Mouse (Mus musculus) spleen, embryonic (tissue): ENCODE measurements at regions not wholly inside any gene's neighbourhood (a gene's known extent, or its start where the extent isn't known, plus 50 kb on each side); places are given as distances from the start of the nearest gene placed in this dataset.

ENCODE experiments used
- CTCF ChIA-PET: fragments of 350-600 bp; sonication (Branson Sonifier 250); formaldehyde crosslinking; loops from one replicate; lab custom pipeline; 2022; lab: Charles Lee

DNA sequence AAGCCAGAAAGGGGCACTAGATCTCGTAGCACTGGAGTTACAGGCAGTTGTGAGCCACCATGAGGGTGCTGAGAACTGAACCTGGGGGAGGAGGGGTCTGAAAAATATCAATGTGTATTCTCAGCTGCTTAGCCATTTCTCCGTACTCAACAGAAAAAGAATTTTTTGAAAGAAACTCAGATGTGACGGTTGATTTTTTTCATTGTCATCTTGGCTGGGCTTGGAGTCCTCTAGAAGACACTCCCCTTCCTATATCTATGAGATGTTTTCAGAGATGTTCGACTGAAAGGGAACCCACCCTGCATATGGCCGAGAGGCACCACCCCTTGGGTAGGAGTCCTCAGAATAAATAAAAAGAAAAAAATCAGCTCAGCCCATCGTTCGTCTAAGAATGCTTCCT lies 110.1 kb downstream of the Tomm20 start:
- CTCF ChIA-PET: interaction anchor here (0.8 kb wide), 1 partner anchor 275 kb away, joined by 3 read pairs; no protein-coding TSS in a partner anchor

DNA sequence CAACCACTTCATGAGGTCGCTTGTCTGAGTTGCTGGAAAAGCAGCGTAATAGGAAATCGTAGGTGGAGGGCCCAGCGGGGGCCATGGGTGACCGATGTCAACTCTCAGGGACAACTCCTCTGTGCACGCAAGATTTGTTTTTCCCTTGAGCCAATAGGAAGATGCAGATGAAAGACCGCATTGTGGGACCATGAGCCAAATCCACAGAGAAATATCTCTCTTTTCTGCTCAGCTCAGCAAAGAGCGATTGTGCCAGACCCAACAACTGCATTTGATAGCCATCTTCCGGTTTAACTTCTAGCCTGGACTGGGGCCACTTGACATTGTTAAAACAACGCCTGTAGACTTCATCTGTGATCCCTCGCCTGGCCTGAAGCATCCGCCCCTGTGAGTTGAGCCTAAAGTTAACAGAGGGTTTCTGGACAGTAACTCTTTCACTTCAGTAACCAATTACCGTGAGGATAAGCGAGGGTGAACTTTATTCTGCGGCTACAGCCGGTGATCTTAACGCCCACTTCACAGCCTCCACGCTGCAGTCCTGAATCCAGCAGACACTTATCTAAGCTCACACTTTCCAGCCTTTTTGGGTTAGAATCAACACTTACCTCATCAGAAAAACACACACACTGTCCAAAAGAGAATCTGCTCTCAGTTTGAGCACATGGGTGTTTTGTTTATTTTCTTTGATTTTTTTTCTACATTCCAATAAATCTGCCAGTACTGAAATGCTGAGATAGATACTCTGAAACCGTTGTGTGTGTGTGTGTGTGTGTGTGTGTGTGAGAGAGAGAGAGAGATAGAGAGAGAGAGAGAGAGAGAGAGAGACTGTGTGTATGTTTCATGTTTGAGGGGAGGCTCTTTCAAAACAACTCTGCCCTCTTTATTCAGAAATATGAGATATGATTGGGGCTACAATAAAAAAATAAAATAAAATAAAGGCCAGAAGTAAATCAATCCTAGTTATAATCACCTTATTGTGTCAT lies 111.9 kb downstream of the Tomm20 start:
- CTCF ChIA-PET: interaction anchor here (0.9 kb wide), 1 partner anchor 14 kb away, joined by 3 read pairs; no protein-coding TSS in a partner anchor

- CTCF ChIA-PET: interaction anchor here (0.9 to 1.3 kb wide), 2 partner anchors 15 to 16 kb away, joined by 3 to 5 read pairs; no protein-coding TSS in a partner anchor
Observed at GRCm38 (mm10) chr8:126833006-126833405, 112.6 kb downstream of the Tomm20 start.

DNA sequence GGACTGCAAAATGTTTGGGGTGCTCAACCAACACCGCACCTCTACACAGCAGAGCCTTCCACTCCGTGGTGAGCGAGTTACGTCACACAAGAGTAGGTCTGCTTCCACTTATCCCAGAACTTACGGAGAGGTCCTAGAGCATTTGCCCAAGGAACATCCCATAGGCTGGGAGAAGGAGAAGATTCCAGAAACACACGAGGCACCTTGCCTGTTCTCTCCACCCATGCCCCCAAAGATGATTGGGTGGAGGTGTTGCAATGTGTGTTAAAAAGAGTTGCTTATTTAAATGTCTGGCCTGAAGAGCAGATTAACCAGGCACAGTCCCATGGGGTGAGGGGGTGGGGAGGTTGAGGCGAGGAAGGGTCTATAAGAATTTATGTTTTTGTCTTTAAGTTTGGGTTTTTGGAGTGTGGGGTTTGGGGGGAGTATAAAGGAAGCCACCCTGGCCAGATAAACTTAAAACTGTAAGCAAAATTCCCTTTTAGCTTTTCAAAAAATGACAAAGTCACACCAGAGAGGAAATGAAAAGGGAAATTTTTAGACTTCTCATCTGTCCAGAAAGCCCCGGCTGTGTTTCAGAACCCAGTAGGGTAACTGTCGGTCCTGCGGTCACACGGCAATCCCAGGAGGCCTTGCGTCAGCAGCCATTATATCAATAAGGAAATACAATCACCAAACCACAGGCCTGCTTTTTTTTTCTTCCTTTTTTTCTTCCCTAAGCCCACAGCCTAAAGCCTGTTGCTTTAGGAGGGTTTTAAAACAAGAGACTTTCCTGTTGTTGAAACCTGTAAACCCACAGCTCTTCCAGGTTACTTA lies 113.3 kb downstream of the Tomm20 start:
- CTCF ChIA-PET: interaction anchor here (1.3 kb wide), 1 partner anchor 17 kb away, joined by 5 read pairs; no protein-coding TSS in a partner anchor

DNA sequence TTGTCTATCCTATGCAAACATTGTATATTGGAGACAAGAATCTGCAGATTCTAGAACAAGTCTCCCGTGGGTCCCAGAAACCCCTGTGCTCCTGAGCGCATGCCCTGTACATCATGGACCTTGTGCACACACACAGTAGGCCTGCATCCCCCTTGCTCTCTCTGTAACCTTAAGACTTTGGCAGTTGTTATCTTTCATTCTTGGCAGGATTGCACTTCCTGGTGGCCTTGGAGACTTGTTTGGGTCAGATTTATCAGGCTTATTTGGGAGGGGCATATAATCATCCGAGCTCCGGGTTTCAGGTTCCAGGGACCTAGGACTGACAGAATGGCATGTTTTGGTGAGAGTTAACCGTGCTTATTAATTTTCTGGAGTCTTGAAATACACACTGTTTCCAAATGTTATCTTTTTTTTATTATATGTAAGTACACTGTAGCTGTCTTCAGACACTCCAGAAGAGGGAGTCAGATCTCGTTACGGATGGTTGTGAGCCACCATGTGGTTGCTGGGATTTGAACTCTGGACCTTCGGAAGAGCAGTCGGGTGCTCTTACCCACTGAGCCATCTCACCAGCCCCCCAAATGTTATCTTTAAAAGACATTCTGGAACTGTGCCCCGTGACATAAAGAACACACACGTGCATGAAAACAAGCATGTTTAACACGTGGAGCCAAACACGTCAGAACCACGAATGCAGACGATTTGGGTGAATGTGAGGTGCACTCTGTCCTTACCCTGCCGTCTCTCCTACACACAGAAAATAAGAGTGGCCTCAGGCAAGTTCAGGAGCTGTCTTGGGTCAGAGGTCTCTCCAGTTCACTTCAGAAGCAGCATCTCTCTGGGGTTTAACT lies 114.1 kb downstream of the Tomm20 start:
- CTCF ChIA-PET: interaction anchor here (1.3 kb wide), 1 partner anchor 18 kb away, joined by 5 read pairs; no protein-coding TSS in a partner anchor

DNA sequence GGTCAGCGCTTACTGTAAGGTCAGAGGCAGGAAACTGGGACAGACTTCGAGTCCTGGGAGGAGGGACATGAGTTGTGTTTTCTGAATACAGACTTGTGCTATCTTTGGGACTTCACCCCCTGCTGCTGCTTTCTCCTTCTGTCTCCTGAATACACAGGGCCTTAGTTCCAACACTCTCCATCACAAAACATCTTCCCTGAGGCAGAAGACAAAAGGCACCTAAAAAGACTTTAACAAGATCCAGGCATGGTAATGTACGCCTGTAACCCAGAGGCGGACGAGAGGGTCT lies 115.5 kb downstream of the Tomm20 start:
- CTCF ChIA-PET: no interaction called here

- CTCF ChIA-PET: interaction anchor here (0.6 to 1.0 kb wide), 5 partner anchors 16 to 99 kb away, joined by 3 to 7 read pairs (median 3); no protein-coding TSS in a partner anchor
Observed at GRCm38 (mm10) chr8:126829376-126830241, 116.0 kb downstream of the Tomm20 start.

GRCm38 (mm10) chr8:126827681-126828383 lies 117.8 kb downstream of the Tomm20 start:
- CTCF ChIA-PET: interaction anchor here (0.5 kb wide), 2 partner anchors 47 to 239 kb away, joined by 5 to 6 read pairs; no protein-coding TSS in a partner anchor

GRCm38 (mm10) chr8:126826328-126827285 lies 119.0 kb downstream of the Tomm20 start:
- CTCF ChIA-PET: interaction anchor here (0.6 to 1.0 kb wide), 6 partner anchors 16 to 148 kb away, joined by 3 to 13 read pairs (median 6); no protein-coding TSS in a partner anchor

DNA sequence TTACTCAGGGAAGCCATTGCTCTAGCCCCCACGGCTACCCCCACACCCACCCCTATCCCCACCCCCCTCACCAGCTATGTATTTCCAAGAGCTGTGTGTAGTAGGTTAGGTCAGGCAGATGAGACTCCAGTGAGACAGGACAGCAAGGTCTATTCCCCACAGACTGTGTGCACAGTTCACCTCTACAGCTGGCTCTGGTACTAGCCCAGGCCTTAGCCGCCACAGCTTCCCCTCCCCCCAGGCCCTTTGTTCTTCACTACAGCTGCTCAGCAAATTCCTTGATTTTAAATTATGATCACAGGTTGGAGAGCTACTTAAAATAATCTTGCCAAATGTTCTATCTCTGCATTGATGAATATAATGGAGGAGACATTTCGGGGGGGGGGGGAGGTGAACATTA lies 119.8 kb downstream of the Tomm20 start:
- CTCF ChIA-PET: interaction anchor here (0.6 to 1.0 kb wide), 4 partner anchors 25 to 148 kb away, joined by 4 to 13 read pairs (median 6); no protein-coding TSS in a partner anchor

DNA sequence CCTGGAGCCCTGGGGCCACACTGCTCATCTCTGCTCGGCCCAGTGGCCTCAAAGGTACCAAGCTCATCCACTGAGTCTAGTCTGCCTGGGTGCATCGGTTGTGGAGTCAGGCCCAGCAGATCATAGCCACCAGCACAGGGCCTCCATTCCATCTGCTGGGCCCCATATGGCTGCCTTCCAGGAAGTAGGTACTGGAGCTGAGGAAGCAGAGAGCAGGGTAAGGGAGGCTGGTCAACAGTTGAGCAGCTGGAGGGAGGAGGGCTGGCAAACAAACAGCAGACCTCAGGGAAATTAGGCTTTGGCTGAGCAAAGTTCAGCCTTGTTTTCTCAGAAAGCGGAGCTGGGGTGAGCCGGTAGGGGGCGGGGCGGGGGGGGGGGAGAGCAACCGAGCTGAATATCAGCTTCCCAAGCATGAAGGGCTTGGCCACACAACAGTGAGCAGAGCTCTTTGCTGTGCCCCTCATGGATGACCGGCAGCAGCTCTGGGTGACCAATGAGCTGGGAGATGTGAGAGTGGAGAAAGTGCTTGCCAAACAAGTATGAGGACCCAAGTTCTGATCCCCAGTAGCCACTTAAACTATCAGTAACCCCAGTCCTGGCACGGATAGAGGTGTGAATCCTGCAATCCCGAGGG lies 121.0 kb downstream of the Tomm20 start:
- CTCF ChIA-PET: no interaction called here

DNA sequence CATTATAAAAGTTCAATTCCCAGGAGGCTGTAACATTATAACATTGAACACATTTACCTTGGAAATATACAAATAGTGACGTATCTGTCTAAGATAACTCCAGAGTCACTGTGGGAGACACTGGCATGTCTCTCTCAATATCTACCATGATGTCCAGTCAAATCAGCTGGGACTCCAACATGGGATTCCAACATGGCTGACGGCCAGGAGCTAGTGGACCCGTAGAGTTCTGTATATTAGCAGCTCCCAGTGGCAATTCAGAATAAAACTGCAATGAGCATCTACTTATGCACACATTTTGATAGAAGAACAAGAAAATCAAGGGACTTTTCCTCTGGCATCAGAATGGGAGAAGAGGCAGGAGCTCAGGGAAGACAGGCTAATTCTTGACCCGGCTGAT lies 123.4 kb downstream of the Tomm20 start:
- CTCF ChIA-PET: interaction anchor here (1.3 kb wide), 1 partner anchor 20 kb away, joined by 3 read pairs; no protein-coding TSS in a partner anchor

DNA sequence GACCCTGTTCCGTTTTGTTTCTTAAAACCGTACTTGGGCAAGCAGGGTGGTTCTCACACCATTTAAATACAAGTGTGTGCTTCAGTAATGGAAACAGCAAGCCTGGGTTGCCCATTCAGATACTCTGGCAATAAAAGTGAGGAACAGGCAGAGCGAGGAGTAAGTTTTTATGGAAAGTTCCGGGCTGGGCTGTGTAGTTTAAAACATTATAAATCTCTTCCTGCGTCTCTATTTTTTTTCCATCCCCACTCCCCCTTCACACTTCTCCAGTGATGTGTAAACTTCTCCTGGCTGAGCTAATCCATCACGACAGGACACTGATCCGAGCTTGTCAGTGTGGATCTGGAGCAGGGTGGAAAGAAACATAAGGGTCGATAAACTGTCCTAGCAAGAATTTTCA lies 124.4 kb downstream of the Tomm20 start:
- CTCF ChIA-PET: interaction anchor here (0.7 to 1.3 kb wide), 2 partner anchors 19 to 52 kb away, joined by 3 read pairs; no protein-coding TSS in a partner anchor

DNA sequence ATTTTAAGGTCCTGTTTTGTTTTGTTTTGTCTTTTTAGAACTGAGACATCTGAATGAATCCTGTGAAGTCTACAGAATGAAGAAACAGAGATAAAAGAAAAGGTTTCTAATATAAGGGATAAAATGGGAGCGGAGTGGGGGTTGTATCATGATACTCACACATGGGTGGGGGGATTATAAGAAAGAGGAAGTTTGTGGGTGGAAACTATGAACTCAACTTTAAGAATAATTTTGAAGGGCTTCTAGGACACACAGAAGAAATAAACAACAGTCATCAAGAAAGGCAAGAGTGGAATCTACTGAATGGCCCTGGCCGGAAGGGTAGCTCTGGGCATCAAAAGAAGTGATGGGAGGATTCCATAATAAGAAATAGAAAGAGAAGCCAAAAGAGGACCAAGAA lies 125.1 kb downstream of the Tomm20 start:
- CTCF ChIA-PET: no interaction called here

GRCm38 (mm10) chr8:126819261-126819660 lies 126.4 kb downstream of the Tomm20 start:
- CTCF ChIA-PET: no interaction called here

DNA sequence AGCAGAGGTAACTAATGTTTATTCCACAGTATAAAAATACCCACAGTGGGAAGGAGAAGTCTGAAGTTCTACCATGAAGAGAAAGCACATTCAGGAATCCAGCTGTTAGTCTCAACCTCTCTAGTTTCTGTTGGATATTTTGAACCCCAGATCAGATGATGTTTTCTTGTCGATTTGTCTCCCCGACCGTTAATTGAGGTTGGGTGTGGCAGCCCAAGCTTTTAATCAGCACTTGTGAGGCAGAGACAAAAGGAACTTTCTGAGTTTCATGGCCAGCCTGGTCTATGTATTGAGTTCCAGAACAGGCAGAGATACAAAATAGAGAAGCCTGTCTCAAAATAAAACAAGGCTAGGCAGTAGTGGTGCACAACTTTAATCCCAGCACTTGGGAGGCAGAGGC lies 129.5 kb downstream of the Tomm20 start:
- CTCF ChIA-PET: no interaction called here

DNA sequence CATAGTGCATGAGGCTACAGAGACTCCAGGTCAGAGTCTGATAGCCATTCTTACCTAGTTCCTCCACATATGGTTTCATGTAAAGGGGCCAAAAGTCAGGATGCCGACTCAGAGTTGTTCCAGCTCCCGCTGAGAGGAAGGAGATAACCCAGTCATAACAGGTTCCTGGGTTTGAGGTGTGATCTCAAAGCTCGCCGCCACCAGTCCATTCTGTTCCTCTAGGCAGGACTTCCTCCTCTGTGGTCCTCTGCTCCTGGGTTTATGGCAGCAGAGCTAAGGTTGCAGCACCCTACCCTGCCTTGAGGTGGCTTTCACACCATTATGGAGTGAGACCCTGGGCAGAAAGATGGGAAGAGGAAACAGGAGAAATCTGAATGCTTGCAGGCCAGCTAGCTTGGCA lies 131.2 kb downstream of the Tomm20 start:
- CTCF ChIA-PET: interaction anchor here (0.7 to 1.5 kb wide), 2 partner anchors 12 to 48 kb away, joined by 3 read pairs; no protein-coding TSS in a partner anchor
